12 mouse cellular contexts compared by ENCODE assay signal in the genomic region with DNA sequence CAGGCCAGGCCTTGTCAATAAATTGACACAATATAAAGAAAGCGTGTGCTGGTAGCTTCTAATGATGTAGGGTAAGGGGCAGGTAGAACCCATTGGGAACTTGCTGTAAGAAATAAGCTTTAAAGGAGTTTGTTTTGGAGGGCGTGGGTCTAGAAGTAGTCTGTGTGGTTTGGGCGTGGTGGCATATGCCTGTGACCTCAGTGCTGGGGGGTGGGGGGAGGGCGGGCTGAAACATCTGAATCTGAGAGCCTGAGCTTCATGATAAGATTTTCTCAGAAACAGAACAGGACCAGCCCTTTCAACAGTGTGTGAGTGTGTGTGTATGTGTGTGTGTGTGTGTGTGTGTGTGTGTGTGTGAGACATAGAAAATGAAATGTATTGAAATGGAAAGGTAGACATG. TPM values are rescaled to one million over a fixed set of nuclear protein-coding genes. Genes with fewer than 3 reads are reported as not detected.
DNase-seq lines count a peak whose midpoint lies in the region; ATAC-seq lines count a peak whose summit lies in the region.
"Had no signal": no experiment of that assay in that cellular context is flagged by ENCODE, and none has a peak within 500 bp of the region (broad histone marks: within the 10 kb centered on the region; RNA-seq: fewer than 3 reads in every experiment).

No protein-coding gene starts in this region.

- H3K36me3 ChIP-seq in forebrain, embryonic 10.5 days (replicated peaks), result no peaks in the 10 kb centered on the region

- H3K9me3 ChIP-seq in forebrain, embryonic 10.5 days, result no peaks in the 10 kb centered on the region

- peak; percentile 49 for DNase-seq in 416B (ENCODE audit: low read depth)
- peak; percentile 58 to 59 for DNase-seq in CD8-positive naive resting alpha-beta T cell, adult 2 months (ENCODE audit: low read depth in 2 of 2, low spot score in 2 of 2)
- no peak for DNase-seq in left cerebral cortex, postnatal 36 days (ENCODE audit: low spot score in 2 of 2)
- DNase-seq in right cerebral cortex, adult 2 months (ENCODE audit: low spot score in 2 of 2), result no peak
- DNase-seq in forebrain, embryonic 10.5 days (ENCODE audit: extremely low spot score, low spot score), result no peak
- DNase-seq: lung, postnatal 4 days had no signal

- no peaks in the 10 kb centered on the region for H3K4me1 ChIP-seq in forebrain, embryonic 10.5 days

- intact Hi-C loops in left cerebral cortex, postnatal 36 days (cut with DNase I), result no loop called here

- H3K27ac ChIP-seq in forebrain, embryonic 10.5 days, result no peak overlapping the region
- H3K27ac ChIP-seq: left cerebral cortex, adult 2 months had no signal

- no peaks in the 10 kb centered on the region for H3K27me3 ChIP-seq in forebrain, embryonic 10.5 days (ENCODE audit: poor library complexity, severe bottlenecking)

- ATAC-seq in erythroid progenitor cell, adult 5-6 weeks (replicated peaks; ENCODE audit: low FRiP score, poor library complexity, severe bottlenecking), result peak; percentile 61
- peak; percentile 76 for ATAC-seq in megakaryocyte, adult 5-6 weeks (ENCODE audit: poor library complexity, severe bottlenecking)
- no peak for ATAC-seq in frontal cortex, adult (ENCODE audit: low TSS enrichment)

- 91% methylated on average over 4 of the region's 4 CpGs for WGBS in forebrain, embryonic 10.5 days

- H3K4me3 ChIP-seq in forebrain, embryonic 10.5 days, result no peak overlapping the region
- H3K4me3 ChIP-seq: left cerebral cortex, adult 2 months had no signal

RNA-seq across cellular contexts. Expression of gene Aven, which starts 17.4 kb away (rescaled TPM):
- 1.4 TPM in 1 of 2 replicates, not detected in the other for total RNA-seq in erythroid progenitor cell, adult 5-6 weeks (2015; ENCODE audit: low replicate concordance)
- total RNA-seq in erythroid progenitor cell, adult 5-6 weeks (2017; ENCODE audit: low replicate concordance), result 2.3 and 5.1 TPM in 2 replicates
- 5.2 and 8.6 TPM in 2 replicates for total RNA-seq in megakaryocyte, adult 5-6 weeks (2015)
- 11.4 and 18.4 TPM in 2 replicates for total RNA-seq in megakaryocyte, adult 5-6 weeks (2017)
- total RNA-seq in left cerebral cortex, postnatal 36 days (2021), result 10 to 100 TPM; 11.1 to 12.6 TPM
- polyA plus RNA-seq in forebrain, embryonic 10.5 days (2016; fragmentation: Nextera tagmentation; extraction: Ambion mirVana), result 6.2 and 6.7 TPM in 2 replicates

RNA-seq across cellular contexts. Expression of gene Chrm5, which starts 29.6 kb away (rescaled TPM):
- total RNA-seq in erythroid progenitor cell, adult 5-6 weeks (2015; ENCODE audit: low replicate concordance), result not detected in 2 replicates
- not detected in 2 replicates for total RNA-seq in erythroid progenitor cell, adult 5-6 weeks (2017; ENCODE audit: low replicate concordance)
- total RNA-seq in megakaryocyte, adult 5-6 weeks (2015), result not detected in 2 replicates
- total RNA-seq in megakaryocyte, adult 5-6 weeks (2017), result not detected in 2 replicates
- total RNA-seq in left cerebral cortex, postnatal 36 days (2021), result 1 to 10 TPM in 1 of 2 experiments, under 1 TPM in 1; 0.44 to 1.5 TPM
- polyA plus RNA-seq in forebrain, embryonic 10.5 days (2016; fragmentation: Nextera tagmentation; extraction: Ambion mirVana), result 0.09 TPM in 1 of 2 replicates, not detected in the other
- total RNA-seq: heart, postnatal 25 days had no signal
- polyA plus RNA-seq: neural tube, embryonic 11.5 days had no signal

RNA-seq across cellular contexts. Expression of gene Emc7, which starts 55.3 kb away (rescaled TPM):
- total RNA-seq in erythroid progenitor cell, adult 5-6 weeks (2015; ENCODE audit: low replicate concordance), result 5.0 and 5.8 TPM in 2 replicates
- total RNA-seq in erythroid progenitor cell, adult 5-6 weeks (2017; ENCODE audit: low replicate concordance), result 7.2 and 7.3 TPM in 2 replicates
- total RNA-seq in megakaryocyte, adult 5-6 weeks (2015), result 15.5 and 15.8 TPM in 2 replicates
- 10.4 and 11.7 TPM in 2 replicates for total RNA-seq in megakaryocyte, adult 5-6 weeks (2017)
- 10 to 100 TPM; 46.7 to 50.5 TPM for total RNA-seq in left cerebral cortex, postnatal 36 days (2021)
- 10.7 and 11.7 TPM in 2 replicates for polyA plus RNA-seq in forebrain, embryonic 10.5 days (2016; fragmentation: Nextera tagmentation; extraction: Ambion mirVana)

Comparison
In these comparisons a context has a peak if more than half of its experiments do, and no peak if none do; other contexts are left out.
1. DNase-seq: peak in 416B (single experiment) and CD8-positive naive resting alpha-beta T cell, adult 2 months (2 of 2); none in left cerebral cortex, postnatal 36 days (0 of 2), right cerebral cortex, adult 2 months (0 of 2) and forebrain, embryonic 10.5 days (single experiment).